Mouse (Mus musculus) adrenal gland, adult 18-20 months (tissue): ENCODE data around the gene Nectin1. TPM values are rescaled to one million over a fixed set of nuclear protein-coding genes. Genes with fewer than 3 reads are reported as not detected.

ENCODE experiments used
- DNase-seq, 2 experiments: peaks; one replicate each; pipeline ENCODE4 v3.0.0; 2021 to 2022; ENCODE audit warnings: low spot score in 2 of 2
- total RNA-seq, 2 experiments: library from RNA; stranded (reverse); gene quantifications; 1 replicate in 1 of 2; 2 replicates in 1 of 2; pipeline ENCODE4 v1.2.3; 2021

Nectin1 gene
- total RNA-seq, 2 experiments from 2014 or later = 25.8 to 27.4 TPM

DNA sequence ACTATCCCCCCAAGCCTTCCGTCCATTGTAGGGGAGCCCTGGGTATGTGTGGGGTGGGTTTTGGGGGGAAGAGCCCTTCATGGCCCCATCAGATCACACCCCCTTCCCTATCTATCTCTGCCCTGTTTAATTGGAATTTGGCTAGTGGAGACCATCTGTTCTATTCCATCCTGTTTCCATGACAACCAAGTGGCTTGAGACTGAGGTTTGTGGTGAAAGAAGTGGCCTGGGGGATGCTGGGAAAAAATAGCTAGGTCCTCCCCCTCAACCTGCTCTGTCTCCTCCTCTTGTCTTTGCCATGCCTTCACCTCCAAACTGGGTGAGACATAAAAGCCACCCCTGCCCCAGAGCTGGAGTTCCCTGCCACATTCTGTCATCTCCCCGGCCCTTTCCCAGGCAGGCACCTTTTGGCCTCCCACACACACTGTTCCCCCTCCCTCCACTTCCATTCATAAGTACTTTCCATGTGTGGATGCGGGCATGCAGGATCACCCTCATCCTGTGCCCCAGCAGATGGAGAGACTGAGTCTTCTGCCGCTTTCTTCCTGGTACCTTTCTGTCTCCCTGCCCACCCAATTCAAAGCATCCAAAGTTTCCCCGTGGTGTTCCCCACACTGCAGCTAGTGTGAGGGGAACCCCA lies 17.5 kb downstream of the Nectin1 start:
- no peak for DNase-seq

DNA sequence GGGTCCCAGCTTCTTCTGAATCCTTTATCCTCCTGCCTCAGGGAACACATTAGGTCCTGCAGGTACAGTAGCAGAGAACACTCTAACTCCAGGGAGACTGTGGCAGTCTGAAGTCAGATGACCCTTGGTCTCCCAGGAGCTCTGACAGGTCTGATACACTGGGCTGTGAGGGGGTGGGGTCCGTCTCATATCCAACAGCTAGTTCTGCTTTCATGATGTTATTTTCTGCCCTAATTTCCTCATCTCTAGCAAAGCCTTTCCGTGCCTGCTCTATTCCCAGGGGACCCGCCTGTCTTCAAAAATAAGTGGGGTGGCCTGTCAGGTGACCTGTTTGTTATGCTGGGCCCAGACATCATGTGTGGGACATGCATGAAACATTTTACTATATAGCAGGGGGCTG lies 18.2 kb downstream of the Nectin1 start:
- DNase-seq = no peak

DNA sequence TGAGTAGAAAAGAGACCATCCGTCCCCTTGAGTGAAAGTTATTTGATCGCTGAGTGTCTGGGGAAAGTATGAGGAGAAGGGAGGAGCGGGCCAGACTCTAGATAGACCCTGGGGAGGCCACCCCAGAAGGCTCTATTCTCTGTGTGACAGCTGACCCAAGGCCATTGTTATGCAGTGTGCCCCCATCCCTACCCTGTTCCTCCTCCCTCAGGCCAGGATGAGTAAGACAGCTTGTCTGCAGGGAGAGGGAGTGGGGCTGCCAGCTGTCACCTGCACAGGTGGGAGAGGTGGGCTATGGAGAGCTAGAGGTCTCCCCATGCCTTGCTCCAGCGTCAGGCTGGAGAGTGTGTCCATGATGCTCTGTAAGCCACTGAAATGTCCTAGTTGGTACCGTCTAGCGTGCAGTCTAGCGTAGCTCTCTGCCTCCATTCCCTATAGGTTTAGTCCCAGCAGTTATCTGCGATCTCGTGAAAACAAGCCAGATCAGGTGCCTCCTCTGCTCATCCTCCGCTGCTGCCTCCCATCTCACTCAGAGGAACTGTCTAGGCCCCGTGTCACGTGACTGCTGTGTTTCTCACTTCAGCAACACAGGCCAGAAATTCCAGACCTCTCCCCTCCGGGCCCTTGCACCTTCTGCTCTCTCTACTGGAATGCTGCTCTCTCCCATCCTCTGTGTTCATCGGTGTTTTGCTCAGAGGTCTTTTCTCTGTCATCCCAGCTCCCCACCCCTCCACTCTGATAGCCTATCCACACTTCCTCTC lies 21.8 kb downstream of the Nectin1 start:
- no peak for DNase-seq

DNA sequence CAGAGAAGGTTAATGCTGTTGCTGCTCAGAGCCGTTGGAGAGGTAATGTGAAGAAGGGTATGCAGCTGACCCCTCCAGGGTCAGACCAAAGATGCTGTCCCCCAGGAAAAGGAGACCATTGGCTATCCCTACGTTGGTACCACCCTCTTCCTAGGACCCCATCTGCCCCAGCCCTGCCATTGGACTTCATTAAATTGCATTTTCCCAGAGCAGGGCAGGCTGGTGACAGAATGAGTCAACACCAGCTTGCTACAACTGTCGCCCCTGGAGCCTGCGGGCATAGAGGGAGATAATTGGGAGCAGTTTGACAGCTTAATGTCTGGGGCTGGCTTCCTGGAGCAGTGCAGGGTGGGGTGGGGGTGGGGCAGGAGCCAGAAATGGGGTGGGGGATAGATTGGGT lies 25.0 kb downstream of the Nectin1 start:
- DNase-seq = no peak

DNA sequence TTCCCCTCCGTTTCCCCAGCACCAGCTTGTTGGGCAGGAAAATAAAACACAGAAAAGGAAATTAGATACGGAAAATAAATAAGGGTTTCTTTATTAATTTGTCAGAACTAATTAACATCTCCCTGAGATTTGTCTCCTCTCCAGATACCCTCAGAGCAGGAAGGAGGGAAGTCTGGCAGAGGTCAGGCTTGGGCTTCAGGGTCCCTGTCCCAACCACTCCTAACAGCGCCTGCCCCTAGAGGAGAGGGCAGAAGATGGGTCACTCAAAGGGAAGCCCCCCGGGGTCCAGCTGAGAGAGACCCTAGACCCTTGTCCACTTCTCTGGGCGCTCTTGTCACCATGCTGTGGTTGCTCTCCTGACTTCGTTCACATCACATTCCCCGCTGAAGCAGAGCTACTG lies 25.4 kb downstream of the Nectin1 start:
- DNase-seq = no peak

DNA sequence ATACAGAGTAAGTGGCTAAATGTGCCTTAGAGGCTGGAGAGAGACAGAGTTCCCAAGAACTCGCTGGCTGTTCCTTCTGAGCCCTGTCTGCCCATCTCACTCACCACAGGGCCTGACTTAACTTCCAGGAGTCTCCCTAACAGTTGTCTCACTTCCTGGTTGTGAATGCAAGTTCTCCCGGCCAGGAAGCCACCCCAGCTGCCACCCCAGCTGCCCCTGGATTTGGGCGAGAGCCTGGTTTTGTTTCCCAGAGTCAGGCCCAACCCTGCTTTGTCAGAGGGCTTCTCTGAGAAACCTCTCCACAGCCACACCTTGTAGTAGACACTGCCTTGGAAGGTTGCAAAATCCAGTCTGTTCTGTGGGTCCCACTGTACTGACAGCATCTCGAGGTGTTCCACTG lies 26.2 kb downstream of the Nectin1 start:
- DNase-seq = no peak

GRCm38 (mm10) chr9:43771041-43771440 lies 27.3 kb downstream of the Nectin1 start:
- no peak for DNase-seq

DNA sequence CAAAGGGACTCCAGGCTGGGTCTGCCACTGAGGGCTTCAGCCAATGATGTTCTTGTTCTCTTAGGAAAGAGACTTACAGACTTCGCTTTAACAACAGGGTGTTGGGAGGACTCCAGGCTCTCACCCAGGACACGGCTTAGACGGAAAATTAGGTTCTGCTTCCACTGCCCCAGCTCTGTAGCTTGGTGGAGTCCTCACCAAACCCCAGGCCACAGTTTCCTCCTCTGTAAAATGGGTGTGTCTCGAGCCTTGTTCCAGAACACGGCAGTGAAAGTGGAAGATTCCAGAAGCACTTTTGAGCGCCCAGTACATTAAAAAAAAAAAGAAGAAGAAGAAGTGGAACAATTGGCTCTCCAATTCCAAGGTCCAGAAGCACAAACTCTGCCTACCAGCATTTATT lies 28.7 kb downstream of the Nectin1 start:
- DNase-seq = no peak

- DNase-seq = no peak
Measured at GRCm38 (mm10) chr9:43773521-43773920, 29.7 kb downstream of the Nectin1 start.

DNA sequence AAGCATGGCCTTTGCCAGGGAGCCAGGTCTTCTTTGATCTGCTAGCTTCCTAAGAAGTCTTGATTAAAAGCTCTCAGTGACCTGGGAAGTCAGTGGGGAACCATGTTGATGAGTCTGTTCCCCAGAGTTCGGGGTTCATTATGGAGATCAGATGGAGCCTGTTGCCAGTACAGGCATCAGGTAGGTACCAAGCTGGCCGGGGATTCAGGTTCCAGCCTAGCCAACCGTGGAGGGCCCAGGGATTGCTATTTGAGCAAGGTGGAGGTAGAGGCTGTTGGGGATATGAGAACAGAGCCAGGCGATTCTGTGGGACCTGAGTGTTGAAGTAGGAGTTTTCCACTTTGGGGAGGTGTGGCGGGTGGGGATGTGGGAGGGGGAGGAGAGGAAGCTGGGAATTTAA lies 30.6 kb downstream of the Nectin1 start:
- DNase-seq = no peak

GRCm38 (mm10) chr9:43776231-43776630 lies 32.4 kb downstream of the Nectin1 start:
- DNase-seq = no peak

DNA sequence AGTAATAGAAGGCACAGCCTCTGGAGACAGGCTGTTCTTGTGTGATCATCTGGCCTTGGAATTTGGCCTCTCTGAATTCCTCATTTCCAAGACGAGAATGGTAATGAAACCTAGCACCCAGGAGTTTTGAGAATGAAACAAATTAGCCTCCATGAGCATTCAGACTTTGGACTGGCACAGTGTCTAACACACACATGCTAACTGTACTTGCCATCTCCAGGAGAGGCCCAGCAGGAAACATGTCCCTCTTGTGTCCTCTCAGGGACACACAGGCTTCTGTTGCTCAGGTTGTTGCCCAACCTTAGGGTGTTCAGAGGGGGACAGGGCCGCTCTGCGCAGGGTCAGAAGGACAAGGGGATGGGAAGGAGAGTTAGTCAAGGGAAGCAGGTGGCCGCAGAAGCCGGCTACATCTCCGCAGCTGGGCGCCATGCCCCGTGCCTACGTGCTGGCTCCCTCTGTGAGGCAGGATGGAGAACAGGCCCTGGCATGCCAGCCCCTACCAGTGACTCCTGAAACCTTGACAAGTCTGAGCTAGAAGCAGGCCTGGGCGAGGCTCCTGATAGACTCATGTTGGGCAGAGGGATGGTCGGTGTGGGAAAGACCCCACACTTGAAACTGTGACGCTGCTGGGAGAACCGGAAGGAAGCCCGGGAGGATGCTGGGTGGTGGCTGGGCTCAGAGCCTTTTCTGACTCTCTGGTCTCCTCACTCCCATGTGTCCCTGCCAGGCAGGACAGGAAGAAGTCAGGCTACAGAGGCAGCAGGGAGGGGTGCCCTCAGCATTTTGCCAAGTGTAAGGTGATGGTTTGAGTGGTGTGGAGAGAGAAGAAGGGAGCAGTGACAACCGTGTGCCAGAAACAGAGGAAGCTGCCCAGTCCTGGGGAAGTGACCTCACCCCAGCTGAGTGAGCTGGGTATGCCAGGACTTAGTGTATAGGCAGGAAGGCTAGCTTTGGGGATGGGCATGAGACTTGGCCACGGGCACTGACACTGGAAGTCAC lies 33.9 kb downstream of the Nectin1 start:
- no peak for DNase-seq

GRCm38 (mm10) chr9:43780883-43781282 lies 37.1 kb downstream of the Nectin1 start:
- no peak for DNase-seq

DNA sequence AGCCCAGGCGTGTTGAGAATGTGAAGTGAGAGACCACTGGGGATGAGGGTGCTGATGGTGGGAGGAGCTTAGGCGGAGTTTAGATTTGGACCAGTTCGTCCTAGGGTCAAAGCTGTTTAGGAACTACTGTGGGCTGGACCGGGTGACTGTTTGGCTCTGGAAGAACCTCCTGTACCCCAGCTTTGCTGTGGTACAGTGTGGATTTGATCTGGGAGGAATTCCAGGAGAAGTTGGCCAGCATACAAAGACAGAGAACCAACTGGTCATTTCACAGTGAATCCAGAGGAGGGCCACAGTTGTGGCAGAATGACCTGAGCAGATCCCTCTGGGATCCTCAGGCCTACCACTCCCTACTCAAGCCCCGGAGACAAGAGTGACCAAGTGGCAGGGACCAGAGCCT lies 38.6 kb downstream of the Nectin1 start:
- no peak for DNase-seq

DNA sequence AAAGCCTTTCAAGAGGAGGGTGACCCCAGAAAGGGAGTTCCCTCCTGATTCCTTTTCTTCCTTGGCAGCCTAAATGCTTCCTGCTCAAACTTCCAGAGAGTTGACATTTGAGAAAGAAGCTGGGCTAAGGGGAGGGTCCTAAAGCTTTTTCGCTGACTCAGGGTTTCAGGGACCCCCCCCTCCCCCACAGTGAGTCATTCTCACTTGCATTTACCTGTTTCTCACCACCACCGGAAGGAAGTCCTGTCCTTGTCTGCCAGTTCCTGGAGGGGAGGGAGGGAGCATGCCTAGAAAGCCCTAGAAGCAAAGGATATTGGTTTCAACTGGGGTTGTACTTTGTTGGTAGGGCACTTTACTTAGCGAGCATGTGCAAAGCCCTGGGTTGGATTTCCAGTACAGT lies 40.2 kb downstream of the Nectin1 start:
- DNase-seq = no peak

DNA sequence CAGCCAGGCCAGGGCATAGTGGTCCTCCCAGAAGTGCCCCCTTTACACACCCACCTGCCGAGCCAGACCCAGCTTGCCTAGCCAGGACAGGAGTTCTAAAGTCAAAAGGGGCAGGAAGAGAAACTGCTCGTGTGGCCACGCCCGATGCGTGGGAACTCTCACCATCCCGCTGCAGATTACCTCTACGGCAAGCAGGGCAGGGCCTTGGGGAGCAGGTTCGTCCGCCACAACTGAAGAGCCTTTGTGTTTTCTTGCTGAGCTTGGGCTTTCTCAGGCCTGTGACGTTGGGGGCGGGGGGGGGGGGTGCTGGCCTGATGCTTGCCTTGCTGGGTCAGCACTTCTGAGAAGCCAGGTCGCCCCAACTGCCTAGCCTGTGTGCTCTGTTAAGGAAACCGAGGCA lies 41.1 kb downstream of the Nectin1 start:
- DNase-seq = no peak

DNA sequence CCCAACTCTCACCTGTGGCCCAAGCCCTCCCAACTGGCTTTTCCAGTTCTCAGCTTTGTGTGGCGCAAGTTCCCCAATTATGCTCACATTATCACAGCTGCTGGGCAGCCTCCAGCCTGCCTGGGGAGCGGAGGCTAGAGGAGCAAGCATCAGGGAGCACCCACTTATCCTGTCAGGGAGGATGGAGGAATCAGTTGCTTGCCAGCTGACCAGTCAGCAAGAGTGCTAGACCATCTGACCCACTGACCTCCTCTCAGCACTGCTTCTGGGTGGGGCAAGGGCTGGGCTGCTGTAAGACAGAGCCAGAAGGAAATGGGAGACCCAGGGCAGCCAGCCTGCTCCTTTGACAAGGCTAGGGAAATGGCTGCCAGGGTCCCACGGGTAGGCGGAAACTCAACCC lies 43.8 kb downstream of the Nectin1 start:
- DNase-seq = no peak

DNA sequence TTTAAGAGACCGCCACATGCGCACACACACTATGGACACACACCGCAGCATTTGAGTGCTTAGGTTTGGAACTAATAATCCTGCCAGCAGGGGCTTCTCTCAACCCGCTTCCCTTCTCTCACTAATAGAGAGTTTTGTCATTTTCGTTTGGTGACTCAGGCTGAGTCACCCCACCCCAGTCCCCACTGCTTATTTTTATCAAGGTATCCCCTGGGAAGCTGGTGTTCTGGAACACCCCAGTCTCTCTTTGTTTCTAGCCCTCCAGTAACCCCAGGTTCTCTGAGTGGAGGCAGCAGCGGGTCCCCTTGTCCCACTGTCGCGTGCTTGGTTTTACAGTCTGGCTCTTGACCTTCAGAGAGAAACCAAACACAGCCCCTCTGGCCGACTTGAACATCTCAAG lies 48.9 kb downstream of the Nectin1 start:
- no peak for DNase-seq

GRCm38 (mm10) chr9:43793411-43793810 lies 49.6 kb downstream of the Nectin1 start:
- DNase-seq = no peak

GRCm38 (mm10) chr9:43796031-43796430 lies 52.2 kb downstream of the Nectin1 start:
- peak in 1 of 2 experiments; percentile 34 for DNase-seq

GRCm38 (mm10) chr9:43796841-43797740 lies 53.3 kb downstream of the Nectin1 start:
- no peak for DNase-seq
